Mouse (Mus musculus): ENCODE measurements around the gene Mpv17l2.

The Mpv17l2 gene

DNA sequence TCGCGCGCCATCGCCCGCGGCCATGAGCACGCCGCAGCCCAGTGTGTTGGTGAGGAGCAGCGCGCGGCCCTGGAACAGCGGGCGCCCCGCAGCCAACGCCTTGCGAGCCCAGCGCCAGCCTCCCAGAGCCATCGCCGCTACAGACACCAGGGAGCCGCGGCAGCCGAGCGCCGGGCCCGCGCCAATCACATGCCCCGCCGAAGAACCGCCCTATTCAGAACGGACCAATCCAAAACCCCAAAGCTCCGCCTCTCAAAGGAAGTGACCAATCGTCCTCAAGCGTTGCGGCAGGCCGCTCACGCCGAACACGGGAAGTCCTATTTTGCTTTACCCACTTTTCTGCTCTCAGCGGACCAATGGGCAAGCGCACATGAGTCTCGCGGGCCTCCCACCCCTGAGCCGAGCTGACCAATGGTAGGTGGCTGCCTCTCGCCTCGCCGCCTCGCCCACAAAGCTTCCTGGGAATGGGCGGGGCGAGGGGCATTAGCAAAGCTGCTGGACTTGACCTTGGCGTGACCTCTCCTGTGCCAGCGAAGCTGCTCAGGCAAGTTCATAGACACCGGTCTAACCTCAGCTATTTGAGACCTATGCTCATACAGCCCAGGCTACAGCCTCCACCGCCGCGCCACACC, at the start of gene Mpv17l2:
Gene Mpv17l2 (minus strand): TSS at position 172 of the 632 bp plus-strand sequence.
- peak; percentile 92 for DNase-seq (ENCODE audit: low spot score)

GRCm38 (mm10) chr8:70808955-70809701, 48.4 kb upstream of the Mpv17l2 start:
- DNase-seq (ENCODE audit: low spot score), result no peak

DNA sequence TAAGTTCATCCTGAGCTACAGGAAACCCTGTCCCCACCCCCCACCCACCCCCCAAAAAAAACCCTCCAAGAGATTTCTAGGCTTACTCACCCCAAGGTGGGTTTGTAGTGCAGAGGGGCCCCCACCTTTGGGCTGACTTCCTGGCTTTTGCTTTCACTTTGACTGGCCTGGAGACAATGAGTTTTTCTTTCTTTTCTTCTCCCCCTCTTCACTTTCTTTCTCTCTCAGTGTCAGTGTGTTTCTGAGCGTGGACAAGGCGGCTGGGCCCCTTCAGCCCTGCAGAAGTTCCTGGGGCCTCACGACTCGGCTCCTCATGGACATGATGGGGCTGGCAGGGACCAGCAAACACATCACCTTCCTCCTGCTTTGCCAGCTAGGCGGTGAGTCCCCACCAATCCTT, 47.5 kb upstream of the Mpv17l2 start, which contains the start of gene Il12rb1:
Gene Il12rb1 (plus strand): TSS at position 211 of the 400 bp plus-strand sequence.
- no peak for DNase-seq (ENCODE audit: low spot score)

GRCm38 (mm10) chr8:70807304-70807703, 46.6 kb upstream of the Mpv17l2 start:
- no peak for DNase-seq (ENCODE audit: low spot score)

- DNase-seq (ENCODE audit: low spot score), result no peak
Observed at GRCm38 (mm10) chr8:70806541-70806940, 45.8 kb upstream of the Mpv17l2 start.

- DNase-seq (ENCODE audit: low spot score), result peak; percentile 93
Observed at GRCm38 (mm10) chr8:70804481-70805206, 43.9 kb upstream of the Mpv17l2 start, which contains the start of gene Mast3. TSS of gene Mast3 (minus strand) at chr8:70805054.

- peak; percentile 72 for DNase-seq (ENCODE audit: low spot score)
Observed at GRCm38 (mm10) chr8:70803761-70804480, 43.2 kb upstream of the Mpv17l2 start.

- no peak for DNase-seq (ENCODE audit: low spot score)
Observed at GRCm38 (mm10) chr8:70802786-70803510, 42.2 kb upstream of the Mpv17l2 start.

DNA sequence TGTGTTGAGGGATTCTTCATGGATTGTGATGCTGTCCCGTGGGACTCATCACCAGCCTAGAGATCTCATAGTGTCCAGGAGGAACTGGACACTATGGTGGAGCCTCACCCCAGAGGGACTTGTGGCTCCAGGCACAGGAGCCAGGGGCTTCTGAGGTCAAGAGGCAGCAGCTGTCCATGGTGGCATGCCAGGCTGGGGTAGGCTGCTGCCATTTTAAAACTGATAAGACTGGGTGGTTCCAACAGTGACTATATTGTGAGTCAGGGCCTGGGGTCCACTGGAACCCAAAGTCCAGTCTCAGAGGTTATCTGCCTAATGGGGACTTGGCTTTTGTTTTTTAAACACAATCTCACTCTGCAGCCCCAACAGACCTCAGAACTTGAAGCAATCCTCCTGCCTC, 41.1 kb upstream of the Mpv17l2 start:
- DNase-seq (ENCODE audit: low spot score), result no peak

GRCm38 (mm10) chr8:70801156-70801555, 40.4 kb upstream of the Mpv17l2 start:
- DNase-seq (ENCODE audit: low spot score), result no peak

GRCm38 (mm10) chr8:70800648-70801047, 39.9 kb upstream of the Mpv17l2 start:
- DNase-seq (ENCODE audit: low spot score), result no peak

DNA sequence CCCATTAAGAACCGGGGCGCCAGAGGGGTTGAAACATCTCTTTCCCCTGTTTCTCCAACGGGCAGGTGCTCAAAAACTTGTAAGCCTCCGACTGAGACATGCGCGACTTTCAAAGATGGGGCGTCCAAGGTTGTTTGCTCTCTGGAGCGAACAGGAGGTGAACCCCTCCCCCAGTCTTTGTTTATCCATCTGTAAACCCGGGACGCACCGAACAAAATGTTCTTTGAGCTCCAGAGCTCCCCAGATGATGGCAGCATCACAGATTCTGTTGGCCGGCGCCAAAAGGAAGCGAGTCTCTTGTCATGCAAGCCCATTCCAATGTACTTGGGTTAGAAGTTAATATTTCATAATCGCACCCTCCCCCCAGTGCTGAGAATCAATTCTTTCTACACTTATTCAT, 37.5 kb upstream of the Mpv17l2 start:
- no peak for DNase-seq (ENCODE audit: low spot score)

DNA sequence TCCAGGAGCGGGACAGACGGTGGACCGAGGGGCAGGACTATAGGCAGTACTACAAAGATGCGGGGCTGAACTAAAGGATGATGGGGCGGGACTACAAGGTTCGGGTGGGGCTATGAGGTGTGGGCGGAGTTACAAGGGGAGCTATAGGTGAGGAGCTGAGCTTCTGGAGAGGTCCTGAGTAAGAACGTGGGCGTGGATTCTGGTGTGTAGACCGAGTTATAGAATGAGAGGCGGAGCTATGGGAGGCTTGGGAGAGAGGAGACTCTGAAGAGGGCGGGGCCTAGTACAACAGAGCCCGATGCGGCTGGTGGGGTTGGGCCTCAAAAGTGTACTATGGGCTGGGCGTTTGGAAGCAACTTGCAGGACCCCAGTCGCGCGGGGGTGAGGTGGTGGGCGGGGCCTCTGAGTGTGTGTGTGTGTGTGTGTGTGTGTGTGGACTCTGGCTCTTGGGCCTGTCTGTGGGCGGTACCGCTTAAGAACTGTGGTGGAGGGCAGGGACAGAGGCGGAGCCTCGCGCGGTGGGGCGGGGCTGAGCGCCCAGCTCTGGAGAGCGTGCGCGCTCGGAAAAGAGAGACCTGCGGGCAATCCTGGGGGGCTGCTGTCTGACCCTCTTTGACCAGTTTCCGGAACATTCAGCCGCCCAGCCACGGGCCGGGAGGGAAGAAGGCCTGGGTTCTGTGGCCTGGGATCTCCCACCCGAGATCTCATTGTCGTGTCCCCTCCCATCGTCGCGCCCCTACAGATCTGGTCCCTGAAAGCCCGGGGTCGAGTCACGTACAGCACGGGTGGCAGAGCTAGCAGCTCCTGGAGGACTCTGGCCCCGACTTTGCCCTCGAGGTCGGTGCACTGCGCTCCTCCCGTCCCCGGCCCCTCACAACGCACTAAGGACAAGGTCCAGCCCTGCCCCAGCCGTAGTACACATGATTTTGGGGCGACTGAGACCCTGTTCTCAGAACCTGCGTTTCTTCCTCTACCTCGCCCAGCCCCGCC, 36.6 kb upstream of the Mpv17l2 start:
- DNase-seq (ENCODE audit: low spot score), result peak; percentile 94

- DNase-seq (ENCODE audit: low spot score), result no peak
Observed at GRCm38 (mm10) chr8:70796403-70797080, 35.8 kb upstream of the Mpv17l2 start.

GRCm38 (mm10) chr8:70795370-70795769, 34.6 kb upstream of the Mpv17l2 start:
- DNase-seq (ENCODE audit: low spot score), result no peak

DNA sequence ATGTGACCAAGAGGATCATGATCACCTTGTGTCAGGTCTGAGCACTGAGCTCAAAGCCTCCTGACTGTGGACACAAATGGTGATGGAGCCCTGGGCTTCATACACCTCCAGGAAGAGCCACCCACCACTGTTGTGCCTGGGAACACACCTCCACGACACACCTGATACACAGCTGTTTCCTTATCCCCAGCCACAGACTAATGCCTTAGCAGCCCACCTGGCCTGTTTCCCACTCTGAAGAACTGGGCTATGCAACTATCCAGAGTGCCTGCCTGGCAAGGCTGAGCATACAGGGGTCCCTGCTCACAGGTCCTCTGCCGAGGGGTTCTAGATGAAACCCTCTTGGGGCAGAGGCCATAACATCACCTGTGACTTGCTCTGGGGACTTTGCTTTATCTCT, 33.5 kb upstream of the Mpv17l2 start:
- no peak for DNase-seq (ENCODE audit: low spot score)

DNA sequence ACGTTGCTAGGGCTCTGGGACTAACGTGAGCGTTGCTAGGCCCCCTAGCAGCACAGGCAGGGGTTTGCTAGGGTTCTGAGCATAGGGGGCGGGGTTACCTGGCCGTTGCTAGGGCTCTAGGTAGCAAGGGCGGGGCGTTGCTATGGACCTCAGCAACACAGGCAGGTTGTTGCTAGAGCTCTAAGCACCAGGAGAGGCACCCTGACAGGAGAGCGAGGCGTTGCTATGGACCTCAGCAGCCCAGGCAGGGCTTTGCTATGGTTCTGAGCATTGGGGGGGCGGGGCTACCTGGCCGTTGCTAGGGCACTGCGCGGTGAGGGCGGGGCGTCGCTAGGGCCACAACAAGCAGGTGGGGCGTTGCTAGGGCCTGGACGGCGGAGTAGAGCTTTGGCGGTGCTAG, 32.0 kb upstream of the Mpv17l2 start:
- peak; percentile 85 for DNase-seq (ENCODE audit: low spot score)

DNA sequence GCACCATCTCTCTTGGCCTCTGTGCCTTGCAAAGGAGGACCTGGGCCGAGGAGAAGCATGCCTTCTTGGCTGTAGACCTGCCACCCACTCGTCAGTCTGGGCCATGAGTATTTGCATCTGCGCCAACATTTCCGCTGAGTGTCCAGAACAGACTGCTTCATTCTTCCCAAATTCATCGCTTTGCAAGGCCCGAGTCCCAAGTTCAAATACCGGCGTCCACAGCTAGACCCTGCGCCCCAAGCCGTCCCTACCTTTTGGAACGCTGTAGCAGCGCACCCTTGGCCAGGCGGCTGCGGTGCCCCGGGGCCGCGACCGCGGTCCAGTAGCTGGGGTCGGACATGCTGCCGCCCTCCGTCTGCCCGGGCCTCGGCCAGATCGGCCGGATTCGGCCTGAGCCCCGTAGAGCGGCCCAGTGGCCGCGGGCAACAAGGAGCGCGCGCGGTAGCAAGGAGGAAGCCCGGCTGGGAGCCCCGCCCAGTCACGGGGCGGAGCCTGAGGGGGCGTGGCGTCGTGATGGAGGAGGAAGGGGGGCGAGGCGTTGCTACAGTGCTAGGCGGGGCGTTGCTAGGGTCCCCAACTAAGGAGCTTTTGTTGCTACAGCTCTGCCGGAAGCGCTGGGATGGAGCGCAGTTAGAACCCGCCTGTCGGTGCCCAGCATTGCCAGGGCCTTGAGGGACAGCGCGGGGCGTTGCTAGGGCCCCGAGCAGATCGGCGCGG, 31.4 kb upstream of the Mpv17l2 start:
- peak; percentile 99 for DNase-seq (ENCODE audit: low spot score)

GRCm38 (mm10) chr8:70791294-70791701, 30.6 kb upstream of the Mpv17l2 start:
- no peak for DNase-seq (ENCODE audit: low spot score)

Data from testis, postnatal 10 days (tissue).